Mouse (Mus musculus) ES-Bruce4 (cell line): ENCODE data around the gene Cnga1. TPM values are rescaled to one million over a fixed set of nuclear protein-coding genes. Genes with fewer than 3 reads are reported as not detected.
"Not testable (repeated sequence)": the region's sequence is repeated elsewhere in the genome, so short reads cannot be mapped to it uniquely, and the experiment has no call there.

Source experiments
- H3K27ac ChIP-seq: 2 replicates; pipeline ENCODE4 v1.5.1; 2012; ENCODE audit warnings: low read length, inconsistent platforms; ENCODE audit not compliant: insufficient read depth
- H3K27me3 ChIP-seq: 2 replicates; pipeline ENCODE4 v1.6.1; 2012; ENCODE audit warnings: mild to moderate bottlenecking, low read length, inconsistent platforms; ENCODE audit not compliant: control insufficient read depth, poor library complexity, insufficient read depth, severe bottlenecking
- H3K36me3 ChIP-seq: 2 replicates; pipeline ENCODE4 v1.6.1; 2012; ENCODE audit warnings: inconsistent platforms, mild to moderate bottlenecking, low read length, moderate library complexity; ENCODE audit not compliant: control insufficient read depth, poor library complexity, insufficient read depth, severe bottlenecking
- H3K4me1 ChIP-seq: one replicate; pipeline ENCODE4 v1.8.1; 2011; ENCODE audit warnings: low read length; ENCODE audit not compliant: control insufficient read depth, insufficient read depth
- H3K4me3 ChIP-seq: 2 replicates; pipeline ENCODE4 v1.5.1; 2011; ENCODE audit warnings: low read depth, mild to moderate bottlenecking, low read length
- H3K9ac ChIP-seq: 2 replicates; pipeline ENCODE4 v1.6.1; 2012; ENCODE audit warnings: low read depth, mild to moderate bottlenecking, inconsistent platforms; ENCODE audit not compliant: poor library complexity, severe bottlenecking
- H3K9me3 ChIP-seq: replicated peaks from 2 replicates; pipeline ENCODE4 v1.6.1; 2012; ENCODE audit warnings: mild to moderate bottlenecking, low read length, inconsistent platforms; ENCODE audit not compliant: control insufficient read depth, poor library complexity, insufficient read depth, severe bottlenecking
- CTCF ChIP-seq: IDR thresholded peaks from one replicate; pipeline ENCODE4 v1.8.1; 2011; ENCODE audit warnings: low read depth, low read length
- EP300 ChIP-seq: IDR thresholded peaks from 2 replicates; pipeline ENCODE4 v1.6.1; 2011; ENCODE audit warnings: low read depth, low read length; ENCODE audit not compliant: insufficient read depth
- POLR2A ChIP-seq: IDR thresholded peaks from one replicate; pipeline ENCODE4 v1.8.1; 2011; ENCODE audit warnings: low read length; ENCODE audit not compliant: insufficient read depth
- polyA plus RNA-seq: library from polyadenylated mRNA; stranded (reverse); fragments of >200 nt; gene quantifications from 2 replicates; pipeline ENCODE4 v1.2.4, GENCODE M21; 2011; ENCODE audit warnings: low read depth; ENCODE audit not compliant: missing spikeins, insufficient read depth, insufficient read length

The Cnga1 gene
- polyA plus RNA-seq, 1 experiment, result 0.30 TPM

- Histone ChIP-seq H3K9ac (no peak within 1 kb of the TSS), H3K4me3 (peak within 1 kb of the TSS; percentile 25), H3K27me3 (no peaks in the 10 kb centered on the region; the same call in none of the 2 replicates), H3K27ac (no peak within 1 kb of the TSS), H3K9me3 (no peaks in the 10 kb centered on the region), H3K4me1 (no peaks in the 10 kb centered on the region), H3K36me3 (no peaks in the 10 kb centered on the region)
- no peak for TF ChIP-seq CTCF
- no peak for TF ChIP-seq EP300
- TF ChIP-seq POLR2A, result no peak
Measured at GRCm38 (mm10) chr5:72587192-72587681, 56.8 kb downstream of the Cnga1 start, which contains the start of gene Gm5868. Gene Gm5868, minus strand, starts transcription at chr5:72587551.

GRCm38 (mm10) chr5:72586667-72587191, 57.3 kb downstream of the Cnga1 start:
- H3K27me3 ChIP-seq, H3K27ac ChIP-seq: not testable (repeated sequence)

GRCm38 (mm10) chr5:72586122-72586521, 58.0 kb downstream of the Cnga1 start:
- not testable (repeated sequence) for H3K27ac ChIP-seq, H3K4me1 ChIP-seq, H3K27me3 ChIP-seq, H3K36me3 ChIP-seq, H3K9me3 ChIP-seq, H3K9ac ChIP-seq, H3K4me3 ChIP-seq
- TF ChIP-seq CTCF, result peak; percentile 32

More at GRCm38 (mm10) chr5:72586667-72587191, 57.3 kb downstream of the Cnga1 start:
- not testable (repeated sequence) for H3K9me3 ChIP-seq, H3K36me3 ChIP-seq, H3K4me1 ChIP-seq, H3K9ac ChIP-seq
- peak overlapping the region; percentile 25; the same call in 1 of the 2 replicates for H3K4me3 ChIP-seq

GRCm38 (mm10) chr5:72580970-72581332, 63.1 kb downstream of the Cnga1 start, which contains the start of gene Zar1:
Gene Zar1, minus strand, starts transcription at chr5:72581254.
- H3K27ac ChIP-seq, H3K9me3 ChIP-seq, H3K4me1 ChIP-seq, H3K36me3 ChIP-seq, H3K27me3 ChIP-seq: not testable (repeated sequence)
- Histone ChIP-seq H3K9ac (peak within 1 kb of the TSS; percentile 20), H3K4me3 (peak within 1 kb of the TSS; percentile 47)

- H3K27me3 ChIP-seq, H3K27ac ChIP-seq, H3K36me3 ChIP-seq, H3K4me1 ChIP-seq, H3K9me3 ChIP-seq: not testable (repeated sequence)
- peak overlapping the region; percentile 47 for H3K4me3 ChIP-seq
- H3K9ac ChIP-seq, result peak overlapping the region; percentile 20
Measured at GRCm38 (mm10) chr5:72580088-72580969, 63.7 kb downstream of the Cnga1 start.

DNA sequence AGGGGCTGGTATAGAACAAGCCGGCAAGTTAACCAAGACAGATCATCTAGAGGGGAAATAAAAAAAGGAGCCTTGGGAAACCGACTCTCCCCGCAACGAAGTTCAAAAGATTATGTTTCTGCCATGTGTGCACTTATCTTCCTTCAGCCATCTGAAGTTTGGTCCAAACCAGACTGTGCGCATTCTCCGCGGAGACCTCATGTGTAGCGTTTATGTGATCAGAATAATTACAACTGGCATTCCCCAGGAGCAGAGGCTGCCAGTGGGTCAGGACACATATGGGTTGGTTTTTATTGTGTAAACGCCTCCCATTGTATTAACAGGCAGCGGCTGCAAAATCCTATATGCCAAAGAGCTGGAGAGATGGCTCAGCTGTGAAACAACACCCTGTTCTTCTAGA, 64.5 kb downstream of the Cnga1 start:
- not testable (repeated sequence) for H3K4me1 ChIP-seq, H3K27me3 ChIP-seq, H3K36me3 ChIP-seq, H3K27ac ChIP-seq, H3K9ac ChIP-seq, H3K4me3 ChIP-seq, H3K9me3 ChIP-seq
